Mouse (Mus musculus) G1E (cell line): Measurements from ENCODE around the gene Cyfip2.

Experiments
- CTCF ChIP-seq: IDR thresholded peaks from 2 replicates; pipeline ENCODE4 v1.5.1; 2012; ENCODE audit warnings: low read depth, low read length, inconsistent platforms, mixed read lengths
- GATA1 ChIP-seq: IDR thresholded peaks from 2 replicates; pipeline ENCODE4 v1.6.1; 2012; ENCODE audit warnings: borderline replicate concordance, low read length, inconsistent platforms, mixed read lengths
- POLR2AphosphoS5 ChIP-seq: IDR thresholded peaks from 2 replicates; pipeline ENCODE4 v1.6.1; 2012; ENCODE audit warnings: low read depth, low read length, inconsistent platforms; ENCODE audit not compliant: insufficient replicate concordance
- TAL1 ChIP-seq: conservative IDR thresholded peaks from 2 replicates; pipeline ENCODE4 v1.6.1; 2012; ENCODE audit warnings: low read depth, low read length, inconsistent platforms, mixed read lengths

- no peak for TF ChIP-seq CTCF
- no peak for TF ChIP-seq GATA1
- TF ChIP-seq TAL1, result no peak
- no peak for TF ChIP-seq POLR2AphosphoS5
Measured at GRCm38 (mm10) chr11:46273969-46274368, 38.7 kb downstream of the Cyfip2 start.
